Mouse (Mus musculus) small intestine, adult 2 months (tissue): ENCODE measurements around the gene Tshr.

Experiments used
- CTCF ChIP-seq: fragments of 200-500 bp; IDR thresholded peaks from 2 replicates; pipeline ENCODE4 v1.5.1; 2012; ENCODE audit warnings: low read depth, mild to moderate bottlenecking, control low read depth, inconsistent platforms, low read length, moderate library complexity, mixed read lengths; ENCODE audit not compliant: insufficient replicate concordance, insufficient read length; ENCODE audit errors: extremely low read depth
- POLR2A ChIP-seq: fragments of 200-500 bp; IDR thresholded peaks from 2 replicates; pipeline ENCODE4 v1.6.1; 2012; ENCODE audit warnings: low read depth, mild to moderate bottlenecking, control low read depth, inconsistent platforms, low read length, moderate library complexity

DNA sequence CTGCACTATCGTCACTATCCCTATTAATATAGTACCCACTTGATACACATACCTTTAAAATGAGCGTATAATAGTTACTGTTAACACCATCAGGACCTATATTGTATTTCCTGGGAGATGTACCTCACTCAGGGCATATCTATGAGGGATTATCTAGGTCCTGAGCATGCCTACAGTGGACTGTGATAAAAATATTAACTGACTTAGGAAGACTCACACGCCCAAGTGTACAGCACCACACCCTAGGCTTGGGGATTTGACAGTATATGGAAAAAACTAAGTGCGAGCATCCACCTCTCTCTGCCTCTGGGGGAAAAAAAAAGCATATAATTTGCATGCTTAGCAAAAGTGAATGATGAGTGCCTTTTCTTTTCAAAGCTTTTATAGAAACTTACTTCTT lies 182.8 kb downstream of the Tshr start:
- no peak for TF ChIP-seq CTCF
- TF ChIP-seq POLR2A: no peak
